Mouse (Mus musculus): ENCODE data around the gene Hmcn1.

The Hmcn1 gene

DNA sequence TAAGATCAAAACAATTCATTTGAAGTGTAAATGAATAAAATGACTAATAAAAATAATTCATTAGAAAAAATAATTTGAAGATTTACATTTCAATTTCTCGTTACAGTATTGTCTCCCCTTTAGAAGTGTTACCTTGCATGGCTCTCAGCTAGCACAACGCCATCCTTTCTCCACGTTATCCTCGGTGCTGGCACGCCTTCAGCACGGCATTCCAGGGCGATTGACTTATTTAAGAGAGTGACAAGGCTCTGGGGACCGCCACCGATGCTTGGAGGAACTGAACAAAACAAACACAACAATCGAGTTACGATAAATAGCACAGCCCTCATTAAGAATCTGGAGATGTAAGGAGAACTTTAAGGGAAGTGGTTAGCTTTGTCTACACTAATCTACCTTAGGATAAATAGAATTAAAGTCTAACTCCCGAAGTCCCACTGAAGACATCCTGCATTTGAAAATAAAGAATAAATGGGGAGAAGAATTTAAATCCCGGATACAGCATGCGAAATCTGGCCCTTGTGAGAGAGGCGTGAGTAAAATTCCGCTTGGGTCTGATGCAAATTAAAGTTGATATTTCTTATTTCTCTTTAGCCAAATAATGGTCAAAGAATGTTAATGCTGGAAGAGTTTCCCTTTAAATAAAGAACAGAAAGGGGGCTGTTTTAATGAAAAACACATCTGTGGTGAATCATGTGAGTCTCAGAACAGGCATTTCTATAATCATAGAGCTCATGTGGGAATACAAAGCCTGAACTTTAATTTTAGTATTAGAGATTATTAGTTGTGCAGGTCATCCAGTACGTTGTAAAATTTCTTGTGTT is 362.0 kb downstream of the Hmcn1 start:
- 56% methylated on average over 17 of the region's 17 CpGs for WGBS

GRCm38 (mm10) chr1:150623226-150623625 is 370.0 kb downstream of the Hmcn1 start:
- WGBS, result 95% methylated on average over 2 of the region's 2 CpGs

DNA sequence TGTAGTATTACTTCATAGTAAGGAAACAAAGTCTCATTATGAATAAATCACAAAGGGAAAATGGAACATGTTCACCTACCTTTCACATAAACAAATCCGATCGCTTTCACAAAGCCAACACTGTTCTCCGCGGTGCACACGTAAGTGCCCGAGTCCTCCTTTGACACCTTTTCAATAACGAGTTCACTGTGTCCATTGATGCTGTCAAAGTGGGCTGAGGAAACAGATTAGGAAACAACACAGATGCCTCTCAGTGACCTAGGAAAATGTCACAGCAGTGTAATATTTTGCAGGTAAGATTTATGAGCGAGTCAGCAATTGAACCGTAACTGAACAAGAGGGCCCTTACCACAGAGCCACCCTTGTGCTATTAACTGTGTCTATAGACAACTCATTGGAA is 382.7 kb downstream of the Hmcn1 start:
- 76% methylated on average over 9 of the region's 9 CpGs for WGBS

DNA sequence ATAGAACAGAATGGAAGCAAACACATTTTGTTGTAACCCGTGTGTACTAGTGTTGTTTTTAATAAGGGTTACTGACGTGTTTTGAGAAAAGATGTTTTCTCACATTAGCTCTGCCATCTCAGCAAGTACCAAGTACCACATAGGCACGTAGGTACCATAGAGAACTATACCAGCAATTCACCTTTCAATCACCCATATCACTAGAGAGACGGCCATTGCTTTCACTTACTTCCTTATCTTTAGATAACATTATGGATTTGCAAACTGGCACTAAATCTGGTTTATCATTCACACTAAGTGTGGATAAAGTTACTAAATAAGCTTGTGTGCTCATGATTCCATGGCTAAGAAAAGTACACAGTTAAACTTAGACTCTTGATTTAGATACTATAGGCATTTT is 387.1 kb downstream of the Hmcn1 start:
- 91% methylated on average over 4 of the region's 4 CpGs for WGBS

GRCm38 (mm10) chr1:150593614-150594013 is 399.6 kb downstream of the Hmcn1 start:
- 95% methylated on average over 13 of the region's 13 CpGs for WGBS

DNA sequence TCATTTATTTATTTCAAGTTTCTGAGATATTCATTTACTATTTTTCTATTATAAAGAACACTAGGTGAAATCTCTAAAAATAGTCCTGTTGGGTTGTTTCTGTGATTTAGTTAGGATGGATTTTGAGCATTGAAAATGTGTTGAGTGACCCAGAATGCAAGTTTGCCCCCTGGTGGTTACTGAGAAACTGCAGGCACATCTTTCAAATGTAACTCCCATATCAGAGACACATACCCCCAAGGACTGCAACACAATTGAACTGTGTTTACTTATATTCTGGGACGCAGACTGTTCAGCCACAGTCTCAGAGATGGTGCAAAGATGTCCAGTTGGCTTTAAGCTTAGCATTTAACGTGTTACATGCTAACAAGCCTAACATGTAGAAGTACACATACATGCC is 402.0 kb downstream of the Hmcn1 start:
- WGBS, result 30% methylated on average over 2 of the region's 2 CpGs

DNA sequence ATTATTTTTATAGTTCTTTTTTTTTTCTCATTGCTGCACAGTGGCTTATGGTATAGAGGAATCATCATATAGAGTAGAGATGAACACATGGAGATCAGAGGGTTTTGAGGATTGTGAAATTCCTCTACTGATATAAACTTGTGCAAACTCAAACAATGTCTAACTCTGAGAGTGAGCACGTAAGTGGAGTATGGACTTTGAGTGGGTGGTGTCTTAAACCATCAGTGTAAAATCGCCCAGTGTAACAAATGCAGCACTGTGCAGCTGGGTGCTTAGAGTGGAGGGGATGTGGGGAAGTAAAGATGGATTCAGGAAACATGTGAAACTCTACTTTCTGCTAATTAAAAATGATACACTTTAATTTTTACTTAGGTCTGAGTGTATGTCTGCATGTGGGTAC is 408.8 kb downstream of the Hmcn1 start:
- WGBS, result 69% methylated on average over 2 of the region's 2 CpGs

DNA sequence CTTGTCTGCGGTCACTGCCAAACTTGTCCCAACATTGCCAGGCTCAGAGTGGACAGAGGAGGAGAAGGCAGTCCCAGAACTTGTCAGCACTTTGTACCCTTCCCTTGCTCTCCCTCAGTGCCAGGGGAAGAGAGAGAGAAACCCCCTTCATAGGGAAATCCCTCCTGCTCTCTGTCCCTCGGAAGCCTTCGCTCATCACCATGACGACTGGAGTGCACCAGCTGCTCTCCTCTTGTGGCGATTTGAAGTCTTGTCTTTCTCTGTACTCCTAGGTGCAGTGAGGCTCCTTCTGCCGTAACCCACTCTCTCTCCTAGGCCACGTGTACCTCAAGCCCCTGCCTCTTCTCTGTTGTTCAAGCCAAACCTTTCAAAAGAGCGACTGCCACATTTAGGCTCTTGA is 409.5 kb downstream of the Hmcn1 start:
- WGBS, result 24% methylated on average over 8 of the region's 8 CpGs

DNA sequence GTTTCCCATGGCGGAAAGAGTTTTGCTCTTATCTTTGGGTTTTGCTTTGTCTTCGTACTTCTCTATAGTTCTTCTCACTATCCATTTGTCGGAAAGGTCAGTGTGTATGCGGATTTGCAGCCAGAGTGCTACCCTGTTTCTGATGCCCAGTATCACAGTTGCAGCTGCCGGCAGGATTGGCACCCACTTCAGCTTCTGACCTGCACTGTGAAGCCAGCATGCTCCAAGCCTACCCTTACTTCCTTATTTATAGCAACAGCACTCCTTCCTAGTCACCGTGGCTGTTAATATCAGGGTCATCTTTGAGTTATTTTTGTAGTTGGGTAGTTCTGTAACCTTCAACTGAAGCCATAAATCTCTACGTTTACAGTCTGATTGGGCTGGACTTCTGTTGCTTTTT is 412.7 kb downstream of the Hmcn1 start:
- 90% methylated on average over 7 of the region's 7 CpGs for WGBS

GRCm38 (mm10) chr1:150573407-150573806 is 419.8 kb downstream of the Hmcn1 start:
- WGBS, result 61% methylated on average over 8 of the region's 8 CpGs

DNA sequence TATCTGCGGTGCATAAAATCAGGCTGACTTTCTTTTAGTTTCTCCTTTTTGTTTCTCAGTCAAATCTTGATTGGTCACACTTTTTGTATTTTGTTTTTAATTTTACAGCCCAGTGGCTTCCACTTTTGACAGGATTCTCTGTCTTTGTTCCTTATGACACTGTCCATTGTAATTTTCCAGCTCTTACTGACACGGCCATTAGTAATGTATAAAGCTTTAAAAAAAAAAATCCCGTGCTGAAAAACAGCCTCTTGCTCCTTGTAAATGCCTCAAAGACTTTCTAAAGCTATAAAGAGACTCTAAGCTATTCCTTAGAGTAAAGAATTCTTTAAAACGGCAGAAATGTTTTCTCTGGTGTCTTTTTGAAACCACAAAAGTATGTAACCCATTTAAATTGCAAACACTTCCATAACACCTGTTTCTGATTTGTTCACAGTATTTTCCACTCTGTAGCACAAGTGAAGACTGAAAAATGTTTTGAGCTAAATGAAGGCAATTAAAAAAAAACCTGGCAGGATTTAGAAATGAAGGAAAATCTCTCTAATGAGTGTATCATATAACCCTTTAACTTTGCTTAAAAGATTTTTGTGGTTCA is 422.6 kb downstream of the Hmcn1 start:
- 35% methylated on average over 4 of the region's 4 CpGs for WGBS

- 80% methylated on average over 5 of the region's 5 CpGs for WGBS
Measured at GRCm38 (mm10) chr1:150569820-150570543, 423.3 kb downstream of the Hmcn1 start.

GRCm38 (mm10) chr1:150566287-150566686 is 426.9 kb downstream of the Hmcn1 start:
- 66% methylated on average over 4 of the region's 4 CpGs for WGBS

DNA sequence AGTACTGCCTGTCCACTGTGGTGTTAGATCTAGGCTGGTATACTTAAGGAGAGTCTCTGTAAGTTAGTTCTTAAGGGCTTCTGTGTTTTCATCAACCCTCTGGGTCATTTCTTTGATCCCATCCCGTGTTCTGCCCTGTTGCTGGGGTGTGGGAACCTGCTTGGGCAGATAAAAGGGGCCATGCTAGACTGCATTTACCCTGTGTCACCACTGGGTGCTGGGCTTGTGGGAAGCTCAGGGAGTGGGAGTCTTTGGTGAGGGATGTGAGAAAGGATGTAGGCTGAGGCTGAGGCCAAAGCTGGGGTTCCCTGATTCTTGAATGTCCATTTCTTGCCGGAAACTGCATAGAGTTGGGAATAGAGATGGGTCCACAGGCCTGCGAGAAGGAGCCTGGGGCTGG is 436.6 kb downstream of the Hmcn1 start:
- 82% methylated on average over 3 of the region's 3 CpGs for WGBS

DNA sequence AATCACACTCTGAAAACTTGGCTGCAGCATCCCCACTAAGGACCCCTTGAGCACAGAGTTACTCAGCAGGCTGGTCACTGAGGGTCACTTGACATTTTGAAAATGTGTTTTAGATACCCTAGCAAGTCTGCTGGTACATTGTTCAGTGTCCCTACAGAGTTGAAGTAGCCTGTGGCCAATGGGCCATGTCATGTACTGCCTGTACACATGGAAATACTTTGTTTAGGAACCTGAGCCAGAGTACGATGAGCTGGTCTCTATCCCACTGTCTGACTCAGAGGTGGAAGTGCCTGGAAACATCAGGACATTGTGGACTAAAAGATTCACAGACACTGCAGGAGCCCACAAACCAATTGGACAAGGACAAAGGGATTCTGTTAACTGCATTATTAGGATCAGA is 441.8 kb downstream of the Hmcn1 start:
- WGBS, result 91% methylated on average over 1 of the region's 1 CpGs

DNA sequence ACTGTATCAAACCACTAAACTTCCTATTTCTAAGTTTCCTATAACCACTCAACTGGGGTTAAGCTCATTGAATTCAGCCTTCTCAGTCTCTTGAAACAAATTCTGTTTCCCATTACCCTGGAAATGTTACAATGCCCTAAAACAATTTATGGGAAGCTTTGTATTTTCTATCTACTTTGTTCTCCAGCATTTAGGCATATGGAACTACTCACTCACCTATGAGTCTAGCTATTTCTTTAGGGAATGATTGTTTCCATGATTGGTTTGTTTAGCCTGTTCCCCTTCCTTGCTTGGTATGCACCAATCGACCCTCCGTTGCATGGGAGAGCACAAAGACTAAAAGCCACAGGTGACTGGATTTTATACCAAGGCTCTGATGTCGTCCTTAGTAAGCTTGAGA is 446.8 kb downstream of the Hmcn1 start:
- WGBS, result 90% methylated on average over 3 of the region's 3 CpGs

GRCm38 (mm10) chr1:150540267-150540666 is 453.0 kb downstream of the Hmcn1 start:
- 12% methylated on average over 5 of the region's 5 CpGs for WGBS

DNA sequence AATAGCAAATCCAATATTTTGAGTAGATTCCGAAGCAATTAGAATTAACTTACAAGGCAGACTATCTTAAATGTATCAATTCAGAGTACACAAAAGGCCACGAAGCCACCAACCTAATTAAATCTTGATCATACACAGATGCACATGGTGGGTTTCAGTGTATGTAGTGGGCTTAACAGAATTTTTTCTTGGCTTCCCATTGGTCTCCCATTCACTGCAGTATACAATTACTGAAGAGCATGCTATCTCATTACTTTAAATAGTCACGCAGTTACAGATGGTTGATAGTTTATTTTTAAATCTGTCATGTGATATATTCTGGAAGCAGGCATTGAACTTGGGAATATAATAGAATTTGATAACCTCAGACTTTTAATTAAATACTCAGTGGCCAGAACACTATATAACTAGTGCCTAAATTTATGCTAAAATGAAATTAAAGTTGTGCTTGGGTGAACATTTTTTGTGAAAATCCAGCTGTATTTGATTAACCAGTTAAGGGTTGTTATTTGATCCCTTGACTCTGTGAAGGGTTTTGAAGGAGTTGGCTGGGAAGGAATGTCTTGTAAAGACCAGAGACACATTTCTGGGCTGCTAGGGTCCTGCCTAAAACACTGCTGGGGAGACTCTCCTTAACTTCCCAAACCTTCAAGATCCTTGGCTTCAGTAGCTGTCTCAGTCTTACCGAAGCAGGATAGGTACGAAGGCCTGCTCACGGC is 455.7 kb downstream of the Hmcn1 start:
- 92% methylated on average over 6 of the region's 6 CpGs for WGBS

DNA sequence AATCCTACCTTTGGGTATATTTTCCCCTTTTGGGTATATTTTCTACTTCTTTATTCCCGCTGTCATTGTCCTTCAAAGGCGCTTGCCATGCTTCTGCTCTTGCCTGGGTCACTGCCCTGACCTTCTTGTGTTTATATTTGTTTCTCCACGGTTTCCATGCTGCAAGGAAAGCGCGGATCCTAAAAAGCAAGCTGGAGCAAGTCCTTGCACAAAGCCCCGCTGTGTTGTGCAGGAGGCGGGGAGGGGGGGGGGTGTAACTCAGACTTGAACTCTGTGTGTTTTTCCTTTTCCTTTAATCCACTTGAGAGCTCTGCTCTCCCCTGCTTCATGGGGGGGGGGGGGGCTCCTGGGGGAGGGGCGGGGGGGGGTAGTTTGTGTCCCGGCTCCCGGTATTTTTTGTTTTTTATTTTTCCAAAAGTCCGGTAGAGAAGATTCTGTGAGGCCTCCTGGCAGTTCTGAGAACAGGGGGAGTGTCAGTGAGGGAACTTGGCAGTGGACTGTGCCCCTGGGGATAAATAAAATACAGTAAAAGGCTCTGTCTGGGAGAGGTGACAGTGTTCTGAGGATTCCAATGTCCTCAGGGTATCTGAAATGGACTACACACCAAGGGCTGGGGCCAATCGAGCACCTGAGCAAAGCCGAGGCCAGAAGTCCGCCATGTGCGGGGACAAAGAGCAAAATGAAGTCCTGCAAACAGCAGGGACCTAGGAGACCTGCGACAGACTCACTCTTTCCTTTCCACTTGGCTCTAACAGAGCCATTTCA is 457.3 kb downstream of the Hmcn1 start:
- 41% methylated on average over 16 of the region's 16 CpGs for WGBS

- WGBS, result 88% methylated on average over 8 of the region's 8 CpGs
Measured at GRCm38 (mm10) chr1:150534587-150534986, 458.6 kb downstream of the Hmcn1 start.

DNA sequence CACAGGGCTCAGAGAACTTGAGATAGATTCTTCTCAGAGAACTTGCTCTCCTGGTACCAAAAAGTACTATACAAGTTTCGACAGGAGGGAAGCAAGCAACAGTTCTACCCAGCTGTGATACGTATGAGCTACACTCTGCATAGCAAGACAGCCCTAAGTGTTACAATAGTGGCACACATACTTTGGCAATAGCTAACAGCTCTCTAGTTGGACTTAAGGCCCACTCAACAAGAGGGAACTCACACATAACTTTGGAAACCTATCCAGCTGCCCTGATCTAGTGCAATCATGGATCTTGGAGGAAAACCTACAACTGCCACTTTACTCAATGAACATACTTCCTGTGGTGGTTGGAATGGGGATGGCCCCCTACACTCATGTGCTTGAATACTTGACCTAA is 480.2 kb downstream of the Hmcn1 start:
- 98% methylated on average over 2 of the region's 2 CpGs for WGBS
